Mouse (Mus musculus) right cerebral cortex, adult 2 months (tissue): ENCODE data around the gene Krtap4-13.
"Not testable (repeated sequence)": the region's sequence is repeated elsewhere in the genome, so short reads cannot be mapped to it uniquely, and the experiment has no call there.

Experiments
- DNase-seq, 2 experiments: peaks; one replicate each; pipeline ENCODE4 v3.0.0; 2021 to 2022; ENCODE audit warnings: low spot score in 2 of 2

Gene Krtap4-13

DNA sequence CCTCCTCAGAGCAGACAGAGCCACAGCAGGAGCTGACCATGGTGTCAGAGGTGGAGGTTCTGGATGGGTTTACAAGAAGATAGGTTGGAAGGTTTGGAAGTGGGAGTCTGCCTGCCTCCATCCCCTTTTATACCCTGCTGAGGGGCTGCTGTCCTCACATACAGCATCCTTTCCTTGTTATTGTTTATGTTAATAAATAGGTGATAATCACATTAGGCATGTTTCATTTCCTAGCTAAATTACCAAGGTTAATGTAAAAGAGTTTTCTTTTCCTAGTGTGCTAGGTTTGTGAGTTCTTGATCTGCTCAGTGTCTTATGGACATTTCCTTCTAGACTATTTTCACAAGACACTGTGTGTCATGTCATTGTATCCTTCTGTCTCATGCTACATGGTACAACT is at the start of gene Krtap4-13:
Gene Krtap4-13 (minus strand): TSS at position 101 of the 400 bp plus-strand sequence.
- DNase-seq = not testable (repeated sequence)

DNA sequence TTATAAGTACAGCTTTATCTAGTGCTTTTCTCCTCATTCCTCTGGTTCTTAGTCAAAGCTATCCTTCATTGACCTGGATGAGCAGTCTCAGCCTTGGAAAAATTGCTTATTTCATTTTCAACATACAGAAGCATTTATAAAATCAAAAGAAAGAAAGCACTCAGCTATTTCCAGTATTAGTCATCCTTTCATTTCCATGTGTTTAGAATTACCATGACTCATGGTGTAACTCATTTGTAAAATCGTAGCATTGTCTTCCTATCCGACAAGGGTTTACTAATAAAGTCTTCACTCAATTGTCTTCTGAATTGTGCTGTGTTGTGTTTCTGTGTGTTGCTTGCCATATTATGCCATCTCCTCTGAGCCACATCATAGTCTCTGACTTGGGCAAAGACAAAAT is 49.1 kb upstream of the Krtap4-13 start:
- peak in 1 of 2 experiments; percentile 4 for DNase-seq

DNA sequence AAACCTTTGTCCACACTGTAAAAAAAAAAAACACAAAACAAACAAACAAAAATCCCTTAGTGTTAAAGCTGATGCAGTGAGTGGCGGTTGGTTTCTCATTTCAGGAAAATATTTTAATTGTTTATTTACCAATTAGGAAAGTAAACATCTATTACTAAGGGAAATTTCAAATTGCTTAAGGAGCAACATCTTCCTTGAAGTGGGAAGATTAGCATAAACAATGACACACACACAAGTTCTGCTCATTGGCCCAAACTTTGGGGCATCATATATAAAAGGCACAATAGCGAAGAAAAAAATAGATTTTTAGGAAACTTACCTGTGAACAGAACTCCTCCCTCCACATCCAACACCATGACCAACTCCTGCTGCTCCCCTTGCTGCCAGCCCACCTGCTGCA is 47.9 kb upstream of the Krtap4-13 start, which contains the start of gene Gm11568:
Gene Gm11568 (plus strand): TSS at position 301 of the 400 bp plus-strand sequence.
- no peak for DNase-seq

DNA sequence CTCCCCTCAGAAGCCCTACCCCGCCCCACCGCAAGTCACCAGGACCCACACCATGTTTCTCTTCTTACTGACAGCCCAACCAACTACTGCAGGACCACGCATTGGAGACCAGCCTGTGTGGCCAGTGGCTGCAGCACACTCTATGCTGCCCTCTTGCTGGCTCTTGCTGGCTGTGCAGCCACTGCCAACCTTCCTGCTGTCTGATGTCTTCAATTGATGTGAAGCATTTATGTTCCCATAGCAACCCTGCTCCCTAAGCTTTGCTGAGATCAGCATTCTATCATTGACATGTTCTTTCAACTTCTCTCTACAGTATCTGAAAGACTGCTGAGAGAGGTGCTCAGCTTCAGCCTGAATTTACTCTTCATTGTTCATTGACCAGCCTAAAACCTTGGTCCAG is 44.4 kb upstream of the Krtap4-13 start:
- DNase-seq = no peak

DNA sequence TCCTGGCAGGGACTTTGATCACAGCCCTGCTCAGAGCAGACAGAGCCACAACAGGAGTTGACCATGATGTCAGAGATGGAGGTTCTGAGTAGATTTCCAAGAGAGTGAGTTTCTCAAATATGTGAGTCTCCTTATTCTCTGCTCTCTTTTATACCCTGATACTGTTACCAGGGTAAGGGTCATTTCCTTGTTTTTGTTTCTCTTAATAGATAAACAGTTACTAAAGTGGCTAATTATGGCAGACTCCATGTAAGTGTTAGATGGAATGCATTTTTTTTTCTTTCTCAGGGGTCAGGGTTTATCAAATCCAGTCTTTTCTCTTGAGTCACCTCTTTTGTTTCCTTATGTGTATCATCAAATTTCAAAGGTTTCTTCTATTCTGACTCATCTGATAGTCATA is 41.8 kb upstream of the Krtap4-13 start, which contains the start of gene Krtap4-16:
Gene Krtap4-16 (minus strand): TSS at position 101 of the 400 bp plus-strand sequence.
- DNase-seq = no peak

DNA sequence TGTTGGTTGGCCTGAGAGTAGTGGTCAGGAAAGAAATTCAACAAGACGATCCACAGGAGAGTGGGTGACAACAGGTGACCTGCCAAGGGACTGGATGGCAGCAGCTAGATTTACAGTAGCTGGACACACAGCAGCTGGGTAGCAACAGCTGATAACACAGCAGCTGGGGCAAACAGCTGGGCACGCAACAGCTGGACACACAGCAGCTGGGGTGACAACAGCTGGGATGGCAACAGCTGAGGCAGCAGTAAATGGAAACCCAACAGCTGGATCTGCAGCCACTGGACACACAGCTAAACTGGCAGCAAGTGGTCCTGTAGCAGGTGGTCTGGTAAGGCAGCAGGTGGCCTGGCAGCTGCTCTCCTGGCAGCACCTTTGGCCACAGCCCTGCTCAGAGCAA is 37.1 kb upstream of the Krtap4-13 start:
- DNase-seq = no peak

DNA sequence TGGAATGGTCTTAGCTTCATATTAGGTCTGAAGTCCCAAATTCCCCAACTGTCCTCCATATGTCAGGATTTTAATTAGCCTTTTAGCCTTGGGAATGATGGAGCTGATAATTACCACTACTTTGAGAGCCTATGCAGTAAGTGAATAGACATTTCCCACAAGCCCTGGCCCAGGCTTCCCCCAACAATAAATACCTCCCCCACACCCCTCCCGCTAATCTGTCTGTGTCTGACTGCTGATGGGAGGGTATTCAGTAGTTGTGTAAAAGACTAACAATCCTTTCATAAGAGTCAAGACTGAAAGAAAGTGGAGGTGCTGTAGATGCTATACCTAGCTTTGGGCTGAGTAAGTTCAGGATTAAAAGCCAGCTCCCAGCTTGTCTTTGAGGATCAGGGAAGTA is 32.5 kb upstream of the Krtap4-13 start:
- no peak for DNase-seq

DNA sequence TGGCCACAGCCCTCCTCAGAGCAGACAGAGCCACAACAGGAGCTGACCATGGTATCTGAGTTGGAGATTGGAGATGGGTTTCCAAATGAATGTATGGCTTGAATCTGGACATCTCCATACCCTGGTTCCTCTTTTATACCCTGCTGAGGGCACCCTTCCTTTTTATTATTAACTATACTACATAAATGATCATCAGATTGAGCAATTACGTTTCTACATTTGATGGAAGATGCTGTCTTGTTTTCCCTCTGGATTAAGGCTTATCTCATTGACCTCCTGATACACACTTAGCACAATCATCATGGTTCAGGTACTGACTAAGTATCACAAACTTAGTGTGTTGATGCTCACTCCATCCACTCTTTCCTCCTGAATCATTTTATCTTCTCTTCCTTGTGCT is 28.3 kb upstream of the Krtap4-13 start, which contains the start of gene 2300003K06Rik:
Gene 2300003K06Rik (minus strand): TSS at position 101 of the 400 bp plus-strand sequence.
- no peak for DNase-seq

DNA sequence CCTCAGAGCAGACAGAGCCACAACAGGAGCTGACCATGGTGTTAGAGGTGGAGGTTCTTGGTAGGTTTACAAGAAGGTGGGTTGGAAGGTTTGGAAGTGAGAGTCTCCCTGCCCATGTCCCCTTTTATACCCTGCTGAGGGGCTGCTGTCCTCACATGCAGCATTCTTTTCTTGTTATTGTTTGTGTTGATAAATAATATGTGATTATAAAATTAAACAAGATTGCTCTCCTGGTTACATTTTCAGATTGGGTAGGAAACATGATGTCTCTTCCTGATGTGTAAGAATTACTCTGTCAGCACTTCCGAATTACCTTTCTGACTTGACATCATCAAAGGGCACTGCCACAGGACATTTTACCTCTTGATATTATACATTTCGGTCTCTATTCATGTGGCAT is 5.9 kb upstream of the Krtap4-13 start, which contains the start of gene Gm11564:
Gene Gm11564 (minus strand): TSS at position 101 of the 400 bp plus-strand sequence.
- DNase-seq = not testable (repeated sequence)

DNA sequence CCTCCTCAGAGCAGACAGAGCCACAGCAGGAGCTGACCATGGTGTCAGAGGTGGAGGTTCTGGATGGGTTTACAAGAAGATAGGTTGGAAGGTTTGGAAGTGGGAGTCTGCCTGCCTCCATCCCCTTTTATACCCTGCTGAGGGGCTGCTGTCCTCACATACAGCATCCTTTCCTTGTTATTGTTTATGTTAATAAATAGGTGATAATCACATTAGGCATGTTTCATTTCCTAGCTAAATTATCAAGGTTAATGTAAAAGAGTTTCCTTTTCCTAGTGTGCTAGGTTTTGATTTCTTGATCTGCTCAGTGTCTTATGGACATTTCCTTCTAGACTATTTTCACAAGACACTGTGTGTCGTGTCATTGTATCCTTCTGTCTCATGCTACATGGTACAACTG is 5.3 kb downstream of the Krtap4-13 start, which contains the start of gene Gm11554:
Gene Gm11554 (minus strand): TSS at position 101 of the 400 bp plus-strand sequence.
- DNase-seq = not testable (repeated sequence)

DNA sequence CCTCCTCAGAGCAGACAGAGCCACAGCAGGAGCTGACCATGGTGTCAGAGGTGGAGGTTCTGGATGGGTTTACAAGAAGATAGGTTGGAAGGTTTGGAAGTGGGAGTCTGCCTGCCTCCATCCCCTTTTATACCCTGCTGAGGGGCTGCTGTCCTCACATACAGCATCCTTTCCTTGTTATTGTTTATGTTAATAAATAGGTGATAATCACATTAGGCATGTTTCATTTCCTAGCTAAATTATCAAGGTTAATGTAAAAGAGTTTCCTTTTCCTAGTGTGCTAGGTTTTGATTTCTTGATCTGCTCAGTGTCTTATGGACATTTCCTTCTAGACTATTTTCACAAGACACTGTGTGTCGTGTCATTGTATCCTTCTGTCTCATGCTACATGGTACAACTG is 10.9 kb downstream of the Krtap4-13 start, which contains the start of gene Gm11569:
Gene Gm11569 (minus strand): TSS at position 101 of the 400 bp plus-strand sequence.
- DNase-seq = not testable (repeated sequence)

DNA sequence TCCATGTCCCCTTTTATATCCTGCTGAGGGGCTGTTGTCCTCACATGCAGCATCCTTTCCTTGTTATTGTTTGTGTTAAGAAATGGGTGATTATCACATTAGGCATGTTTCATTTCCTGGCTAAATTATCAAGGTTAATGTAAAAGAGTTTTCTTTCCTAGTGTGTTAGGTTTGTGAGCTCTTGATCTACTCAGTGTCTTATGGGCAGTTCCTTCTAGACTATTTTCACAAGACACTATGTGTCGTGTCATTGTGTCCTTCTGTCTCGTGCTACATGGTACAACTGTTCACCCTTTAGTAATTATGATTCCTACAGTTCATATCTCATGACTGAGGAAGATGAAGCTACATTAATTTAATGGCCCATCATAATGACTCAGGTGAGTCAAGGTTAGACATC is 16.3 kb downstream of the Krtap4-13 start, which contains the start of gene Gm11596:
Gene Gm11596 (minus strand): TSS at position 101 of the 400 bp plus-strand sequence.
- no peak for DNase-seq

DNA sequence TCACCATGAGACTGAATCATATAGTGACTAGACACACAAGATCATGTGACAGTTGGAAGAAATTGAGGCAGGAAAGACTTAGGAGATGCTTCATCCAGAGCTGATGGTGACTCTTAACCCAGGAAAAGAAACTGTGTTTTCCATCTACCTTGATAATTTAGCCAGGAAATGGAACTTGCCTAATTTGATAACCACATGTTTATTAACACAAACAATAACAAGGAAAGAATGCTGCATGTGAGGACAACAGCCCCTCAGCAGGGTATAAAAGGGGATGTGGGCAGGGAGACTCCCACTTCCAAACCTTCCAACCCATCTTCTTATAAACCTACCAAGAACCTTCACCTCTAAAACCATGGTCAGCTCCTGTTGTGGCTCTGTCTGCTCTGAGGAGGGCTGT is 24.8 kb downstream of the Krtap4-13 start, which contains the start of gene Krtap4-9:
Gene Krtap4-9 (plus strand): TSS at position 301 of the 400 bp plus-strand sequence.
- not testable (repeated sequence) for DNase-seq

DNA sequence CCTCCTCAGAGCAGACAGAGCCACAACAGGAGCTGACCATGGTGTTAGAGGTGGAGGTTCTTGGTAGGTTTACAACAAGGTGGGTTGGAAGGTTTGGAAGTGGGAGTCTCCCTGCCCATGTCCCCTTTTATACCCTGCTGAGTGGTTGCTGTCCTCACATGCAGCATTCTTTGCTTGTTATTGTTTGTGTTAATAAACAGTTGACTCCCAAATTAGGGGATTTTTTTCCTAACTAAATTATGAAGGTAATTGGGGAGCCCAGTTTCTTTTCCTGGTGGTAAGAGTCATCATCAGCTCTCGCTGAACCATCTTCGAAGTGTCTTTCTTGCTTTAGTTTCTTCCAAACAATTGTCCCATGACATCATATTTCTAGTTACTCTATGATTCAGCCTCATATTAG is 29.1 kb downstream of the Krtap4-13 start, which contains the start of gene Krtap4-8:
Gene Krtap4-8 (minus strand): TSS at position 101 of the 400 bp plus-strand sequence.
- DNase-seq = no peak

DNA sequence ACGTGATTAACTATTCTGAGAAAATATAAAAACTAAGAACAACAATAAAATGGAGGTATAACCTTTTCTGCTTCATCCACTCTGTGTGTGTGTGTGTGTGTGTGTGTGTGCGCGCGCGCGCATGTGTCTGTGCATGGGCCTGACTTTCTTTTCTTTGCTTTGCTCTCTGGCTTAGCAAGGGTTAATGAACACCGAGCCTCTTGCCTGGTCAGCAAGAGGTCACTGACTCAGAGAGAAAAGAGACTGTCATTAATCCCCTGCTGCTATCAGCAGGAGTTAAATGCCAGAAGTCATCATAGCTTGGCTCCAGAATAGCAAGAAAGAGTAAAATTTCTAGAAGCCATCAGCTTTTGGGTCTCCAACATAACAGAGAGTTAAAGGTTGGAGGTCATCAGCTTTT is 31.3 kb downstream of the Krtap4-13 start:
- DNase-seq = no peak

DNA sequence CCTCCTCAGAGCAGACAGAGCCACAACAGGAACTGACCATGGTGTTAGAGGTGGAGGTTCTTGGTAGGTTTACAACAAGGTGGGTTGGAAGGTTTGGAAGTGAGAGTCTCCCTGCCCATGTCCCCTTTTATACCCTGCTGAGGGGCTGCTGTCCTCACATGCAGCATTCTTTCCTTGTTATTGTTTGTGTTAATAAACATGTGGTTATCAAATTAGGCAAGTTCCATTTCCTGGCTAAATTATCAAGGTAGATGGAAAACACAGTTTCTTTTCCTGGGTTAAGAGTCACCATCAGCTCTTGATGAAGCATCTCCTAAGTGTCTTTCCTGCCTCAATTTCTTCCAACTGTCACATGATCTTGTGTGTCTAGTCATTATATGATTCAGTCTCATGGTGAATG is 36.9 kb downstream of the Krtap4-13 start, which contains the start of gene Gm11595:
Gene Gm11595 (minus strand): TSS at position 101 of the 400 bp plus-strand sequence.
- not testable (repeated sequence) for DNase-seq

DNA sequence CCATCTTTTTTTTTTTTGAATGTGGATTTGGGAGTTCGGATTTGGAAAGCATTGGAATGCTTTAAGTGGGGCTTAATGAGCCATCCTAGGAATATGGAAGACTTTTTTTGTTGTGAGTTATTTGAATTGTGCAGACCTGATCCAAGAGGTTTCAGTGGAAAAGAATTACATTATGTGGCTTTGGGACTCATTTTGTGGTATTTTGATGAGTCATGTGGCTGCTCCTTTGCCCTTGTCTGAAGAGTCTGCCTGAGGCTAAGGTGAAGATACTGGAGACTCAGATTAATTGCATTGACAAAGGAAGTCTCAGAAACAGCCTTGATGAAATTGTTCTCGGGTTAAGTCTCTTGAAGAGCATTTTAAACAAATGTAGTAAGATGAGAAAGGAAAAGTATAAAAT is 41.3 kb downstream of the Krtap4-13 start:
- DNase-seq = no peak
